Mouse (Mus musculus) liver (tissue): ENCODE data around the gene Fkbp3.
"Not testable (repeated sequence)": the region's sequence is repeated elsewhere in the genome, so short reads cannot be mapped to it uniquely, and the experiment has no call there.

Experiments
- DNase-seq: peaks from one replicate; pipeline ENCODE4 v3.0.0-alpha.2; 2020; ENCODE audit warnings: mixed read lengths

Gene Fkbp3

GRCm38 (mm10) chr12:65073611-65074178 lies at the start of gene Fkbp3:
Gene Fkbp3, minus strand, starts transcription at chr12:65074007.
- peak; percentile 98 for DNase-seq

DNA sequence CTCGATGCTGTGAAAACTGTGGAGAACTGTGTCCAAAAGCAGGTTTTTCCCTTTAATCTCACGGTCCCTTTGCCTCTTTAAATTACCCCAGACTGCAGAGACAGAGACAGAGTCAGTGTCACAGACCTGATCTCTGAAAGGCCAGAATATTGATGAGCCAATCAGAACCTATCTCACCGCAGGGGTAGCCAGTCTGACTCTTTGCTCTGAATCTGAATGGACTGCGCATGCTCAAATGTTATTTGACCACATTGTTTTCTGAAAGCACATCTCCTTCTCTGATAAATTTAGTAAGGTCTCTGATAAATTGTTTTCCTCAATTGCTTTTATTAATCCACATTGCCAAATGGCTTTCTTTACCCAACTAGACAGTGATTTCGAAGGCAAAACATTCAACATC lies 45.6 kb upstream of the Fkbp3 start:
- no peak for DNase-seq

GRCm38 (mm10) chr12:65118968-65119367 lies 45.2 kb upstream of the Fkbp3 start:
- DNase-seq: no peak

- not testable (repeated sequence) for DNase-seq
Observed at GRCm38 (mm10) chr12:65114978-65115377, 41.2 kb upstream of the Fkbp3 start.

GRCm38 (mm10) chr12:65113925-65114324 lies 40.1 kb upstream of the Fkbp3 start:
- no peak for DNase-seq

DNA sequence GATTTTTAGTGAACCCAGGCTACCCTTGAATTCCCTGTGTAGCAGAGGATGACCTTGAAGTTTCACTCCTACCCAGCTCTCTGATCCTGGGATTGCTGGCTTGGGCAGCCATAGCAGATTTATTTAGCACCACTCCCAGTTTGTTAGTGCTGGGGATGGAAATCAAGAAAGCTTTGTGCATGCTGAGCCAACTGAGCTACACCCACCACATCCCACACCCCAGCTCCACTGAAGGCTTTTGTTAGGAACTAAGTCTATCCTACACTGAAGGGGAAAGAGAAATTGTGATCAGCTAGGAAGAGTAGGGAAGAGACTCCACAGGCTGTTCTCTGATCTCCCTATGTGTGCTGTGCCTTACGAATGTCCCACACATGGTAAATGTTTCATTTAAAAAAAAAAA lies 39.0 kb upstream of the Fkbp3 start:
- DNase-seq: no peak

- DNase-seq: no peak
Observed at GRCm38 (mm10) chr12:65111503-65111902, 37.7 kb upstream of the Fkbp3 start.

DNA sequence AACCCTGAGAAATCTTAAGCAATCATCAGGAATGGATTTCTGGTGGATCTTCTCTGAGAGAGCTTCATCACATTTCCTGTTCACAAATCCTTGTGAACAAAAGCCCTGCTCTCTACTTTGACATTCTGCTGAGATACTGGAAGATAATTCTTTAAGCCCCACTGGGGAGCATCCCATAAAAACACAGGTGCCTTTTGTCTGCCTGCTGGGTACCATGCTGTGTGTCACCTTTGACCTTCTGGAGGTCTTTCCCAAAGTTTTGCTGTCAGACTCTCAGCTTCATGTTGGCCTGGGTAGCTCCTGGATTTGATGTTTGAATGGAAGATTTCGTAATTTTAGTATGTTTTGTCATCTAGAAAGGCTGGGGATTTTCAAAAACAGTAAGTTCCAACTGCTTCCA lies 34.9 kb upstream of the Fkbp3 start:
- DNase-seq: no peak

DNA sequence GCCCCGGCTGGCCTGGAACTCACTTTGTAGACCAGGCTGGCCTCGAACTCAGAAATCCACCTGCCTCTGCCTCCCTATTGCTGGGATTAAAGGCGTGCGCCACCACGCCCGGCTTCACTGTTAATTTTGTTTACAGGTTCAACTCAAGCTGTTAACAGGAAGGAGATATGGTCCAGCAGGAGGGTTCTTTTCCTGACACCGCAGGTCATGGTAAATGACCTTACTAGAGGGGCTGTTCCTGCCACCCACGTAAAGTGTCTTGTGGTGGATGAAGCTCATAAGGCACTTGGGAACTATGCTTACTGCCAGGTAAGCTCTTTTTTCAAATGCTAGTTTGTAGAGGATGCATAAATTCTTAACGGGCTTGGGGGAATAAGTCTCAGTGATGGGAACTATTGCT lies 3.1 kb upstream of the Fkbp3 start:
- peak; percentile 10 for DNase-seq

- no peak for DNase-seq
Observed at GRCm38 (mm10) chr12:65075733-65076310, 2.0 kb upstream of the Fkbp3 start.

GRCm38 (mm10) chr12:65075085-65075732 lies 1.4 kb upstream of the Fkbp3 start, which contains the start of gene Fancm:
Gene Fancm, plus strand, starts transcription at chr12:65075603.
- peak; percentile 92 for DNase-seq

DNA sequence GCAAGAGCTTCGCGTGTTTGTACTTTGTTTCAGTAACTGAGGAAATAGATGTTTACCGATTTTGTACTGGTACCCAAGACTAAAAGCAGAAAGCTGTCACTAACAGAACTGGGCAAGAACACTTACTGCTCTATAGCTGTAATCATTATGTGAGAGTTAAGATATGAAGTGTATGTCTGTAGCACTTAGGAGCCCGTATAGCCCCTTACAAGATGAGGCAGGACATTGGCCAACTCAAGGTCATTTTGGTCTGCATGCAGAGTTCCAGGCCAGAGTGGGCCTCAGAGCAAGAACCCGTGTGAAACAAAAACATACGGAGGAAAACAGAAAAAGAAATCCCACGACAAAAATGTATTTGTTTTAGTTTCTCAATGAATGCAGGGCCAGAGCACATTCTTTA lies 844 bp upstream of the Fkbp3 start:
- no peak for DNase-seq

- DNase-seq: no peak
Observed at GRCm38 (mm10) chr12:65072911-65073610, 746 bp downstream of the Fkbp3 start.

- no peak for DNase-seq
Observed at GRCm38 (mm10) chr12:65068409-65068808, 5.4 kb downstream of the Fkbp3 start.

DNA sequence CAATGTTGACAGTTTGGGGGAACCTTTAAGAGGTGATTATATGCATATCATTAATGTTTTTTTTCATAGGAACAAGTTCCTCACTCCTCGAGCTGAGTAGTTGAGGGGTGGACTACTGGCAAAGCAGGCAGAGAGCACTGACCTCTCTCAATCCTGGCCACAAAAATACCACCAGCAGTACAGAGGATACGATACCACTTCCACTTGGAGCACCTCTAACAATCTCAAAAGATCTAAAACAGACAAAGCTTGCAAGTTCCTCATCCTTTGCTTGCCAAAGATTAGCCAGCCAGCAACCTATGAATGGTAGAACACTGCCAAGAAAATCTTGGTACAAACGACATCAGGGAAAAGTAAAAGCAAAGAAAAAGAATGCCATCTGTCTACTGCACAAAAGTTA lies 7.6 kb downstream of the Fkbp3 start:
- DNase-seq: no peak

DNA sequence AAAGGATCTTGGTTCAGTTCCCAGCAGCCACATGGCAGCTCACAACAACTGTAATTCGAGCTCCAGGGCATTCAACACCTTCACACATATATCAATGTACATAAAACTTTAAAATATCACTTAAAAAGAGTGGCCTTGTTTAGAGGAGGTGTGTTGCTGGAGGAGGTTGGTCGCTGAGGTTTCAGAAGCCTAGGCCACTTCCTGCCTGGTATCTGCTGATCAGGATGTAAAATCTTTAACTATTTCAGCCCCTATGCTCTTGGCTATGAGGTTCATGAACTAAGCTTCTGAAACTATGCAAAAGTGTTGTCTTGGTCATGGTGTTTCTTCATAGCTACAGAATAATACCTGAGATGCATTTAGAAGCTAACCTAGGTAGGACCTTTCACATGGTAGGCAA lies 8.6 kb downstream of the Fkbp3 start:
- no peak for DNase-seq

DNA sequence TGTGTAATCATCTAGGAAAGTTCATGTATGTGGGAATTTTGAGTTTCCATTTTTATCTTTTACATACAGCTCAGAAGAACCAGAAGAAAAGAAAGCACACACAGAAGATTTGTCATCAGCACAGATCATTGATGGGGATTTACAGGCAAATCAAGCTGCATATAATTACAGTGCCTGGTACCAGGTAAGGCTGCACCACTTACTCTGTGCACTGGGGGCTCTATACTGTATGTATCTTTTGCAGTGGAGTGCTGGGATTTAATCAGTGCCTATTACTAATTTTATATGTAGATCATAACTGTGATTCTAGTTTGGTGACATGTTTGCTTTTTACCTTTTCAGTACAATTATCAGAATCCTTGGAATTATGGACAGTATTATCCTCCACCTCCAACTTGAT lies 12.7 kb downstream of the Fkbp3 start:
- DNase-seq: no peak

- no peak for DNase-seq
Observed at GRCm38 (mm10) chr12:65058203-65058602, 15.6 kb downstream of the Fkbp3 start.

DNA sequence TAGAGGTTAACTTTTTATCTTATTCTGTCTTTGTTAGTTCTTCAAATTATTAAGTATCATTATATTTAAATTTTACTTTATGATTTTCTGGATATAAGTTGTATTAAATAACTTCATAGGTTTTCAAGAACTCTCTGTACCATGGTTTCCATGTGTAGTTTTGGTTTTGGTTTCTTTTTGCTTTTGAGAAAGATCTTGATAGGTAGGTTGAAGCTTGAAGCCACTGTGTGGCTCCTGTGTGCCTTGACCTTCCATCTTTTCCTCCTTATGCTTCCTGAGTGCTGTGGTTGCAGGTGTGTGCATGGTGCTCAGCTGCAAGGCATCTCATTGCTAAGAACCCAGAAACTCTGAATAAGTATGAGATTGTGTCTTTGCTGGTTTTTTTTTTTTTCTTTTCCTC lies 25.0 kb downstream of the Fkbp3 start:
- DNase-seq: no peak

DNA sequence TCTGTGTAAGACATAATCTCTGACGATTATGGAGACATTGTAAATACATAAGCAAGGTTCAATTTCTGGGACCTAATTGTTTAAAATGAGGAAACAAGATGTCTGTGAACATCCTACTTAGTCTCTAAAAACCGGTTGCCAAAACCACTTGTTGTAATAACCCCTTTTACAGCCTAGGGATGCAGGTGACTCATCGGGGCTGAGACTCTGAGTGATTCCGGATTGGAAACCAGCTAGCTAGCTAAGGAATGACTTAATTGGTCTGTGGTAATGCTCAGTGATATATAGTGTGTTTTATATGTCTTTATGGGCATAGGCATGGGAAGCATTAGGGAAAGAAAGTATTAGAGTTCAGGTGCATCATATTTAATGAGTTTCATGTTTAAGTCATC lies 36.3 kb downstream of the Fkbp3 start:
- no peak for DNase-seq

DNA sequence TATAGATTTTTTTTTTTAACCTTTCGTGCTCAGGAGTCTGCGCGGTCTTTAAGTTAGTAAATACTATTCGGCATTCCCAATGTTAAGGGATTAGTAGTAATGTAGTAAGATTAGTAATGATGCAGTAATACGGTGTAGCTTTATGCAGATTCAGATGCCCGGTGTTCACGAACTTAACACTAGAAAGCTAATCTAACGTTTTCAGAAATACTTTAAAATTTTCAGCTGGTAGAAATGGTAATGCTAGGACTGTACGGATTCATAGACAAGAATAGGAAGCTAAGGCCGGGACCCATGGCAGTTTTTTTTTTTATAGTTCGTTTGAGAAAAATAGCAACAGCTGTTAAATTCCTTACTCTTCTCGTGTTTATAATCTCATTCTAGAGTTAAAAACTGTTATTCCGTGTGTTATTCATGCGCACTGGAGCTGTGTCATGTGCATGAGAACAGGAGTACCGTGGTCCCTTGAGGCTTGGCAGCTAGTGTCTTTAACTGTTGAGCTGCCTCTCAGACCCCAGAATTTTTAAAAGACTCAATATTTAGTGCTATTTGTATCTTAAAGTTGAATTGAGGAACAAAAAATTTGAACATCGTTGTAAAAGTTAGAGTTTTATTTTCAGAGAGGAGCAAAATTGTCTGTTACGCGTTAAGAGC lies 36.8 kb downstream of the Fkbp3 start:
- DNase-seq: peak; percentile 13

- DNase-seq: peak; percentile 92
Observed at GRCm38 (mm10) chr12:65036190-65036870, 37.5 kb downstream of the Fkbp3 start, which contains the start of gene Prpf39. Gene Prpf39, plus strand, starts transcription at chr12:65036333.

GRCm38 (mm10) chr12:65035839-65036189 lies 38.0 kb downstream of the Fkbp3 start:
- DNase-seq: no peak
